Mouse (Mus musculus) stomach, adult 2 months (tissue): ENCODE measurements around the gene Apobec4. TPM values are rescaled to one million over a fixed set of nuclear protein-coding genes. Genes with fewer than 3 reads are reported as not detected.

Experiments
- polyA plus RNA-seq: library from polyadenylated mRNA; depleted of rRNA; stranded (reverse); fragments of >200 nt; gene quantifications from 2 replicates; pipeline ENCODE4 v1.2.3, GENCODE M21; 2012; rRNA removed

The Apobec4 gene
- not detected in 2 replicates for polyA plus RNA-seq

DNA sequence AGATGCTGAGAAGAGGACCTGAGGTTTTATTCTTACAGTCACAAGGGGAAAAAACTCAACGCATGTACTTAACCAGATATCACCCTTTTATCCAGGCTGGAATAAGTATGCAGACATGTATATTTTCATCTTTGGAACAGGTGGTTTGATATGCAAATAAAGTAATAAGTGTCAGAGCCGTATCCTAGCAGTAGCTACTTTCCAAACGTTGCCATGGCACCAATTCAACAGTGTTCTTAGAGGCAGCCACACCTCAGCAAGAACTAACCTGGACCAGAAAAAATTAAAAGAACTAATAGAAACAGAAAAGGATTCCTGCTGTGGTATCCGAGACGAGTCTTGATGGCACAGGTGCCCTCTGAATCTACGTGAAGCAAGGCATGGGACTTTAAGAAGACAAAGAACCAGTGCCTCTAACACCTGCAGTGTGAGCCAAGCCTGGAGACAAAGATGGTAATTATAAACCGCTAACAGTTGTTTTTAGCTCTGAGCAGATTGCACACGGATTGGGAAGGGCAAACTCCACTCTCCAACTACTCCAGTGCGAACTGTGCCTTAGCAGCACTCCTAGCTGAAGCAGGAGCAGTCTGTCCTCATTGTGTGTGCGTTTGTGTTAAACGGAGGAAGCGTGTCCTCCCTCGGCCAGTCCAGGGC is at the start of gene Apobec4:
Apobec4 (plus strand) TSS at position 240 of the 654 bp plus-strand sequence.

GRCm38 (mm10) chr1:152766032-152766772 is 15.9 kb downstream of the Apobec4 start, which contains the start of the genes Rgl1 and Arpc5:
Rgl1 (minus strand) TSS chr1:152766351.
Arpc5 (plus strand) TSS chr1:152766542.

GRCm38 (mm10) chr1:152799897-152800296 is 49.5 kb downstream of the Apobec4 start, which contains the start of gene Ncf2:
Ncf2 (plus strand) TSS chr1:152800194.

Other genes starting within 250 kb of the Apobec4 start
- gene Rgl1, start 15.8 kb downstream of the Apobec4 start, polyA plus RNA-seq = 2.4 and 3.2 TPM in 2 replicates
- 10.3 and 13.5 TPM in 2 replicates for gene Arpc5, start 16.0 kb downstream of the Apobec4 start, polyA plus RNA-seq
- 0.88 and 1.2 TPM in 2 replicates for gene Ncf2, start 49.6 kb downstream of the Apobec4 start, polyA plus RNA-seq
- gene Smg7, start 152.1 kb downstream of the Apobec4 start, polyA plus RNA-seq = 7.9 and 16.6 TPM in 2 replicates
- gene Nmnat2, start 204.4 kb downstream of the Apobec4 start, polyA plus RNA-seq = 0.34 and 0.54 TPM in 2 replicates